Mouse (Mus musculus) splenic B cell, adult 2 months (primary cell): ENCODE measurements at regions not wholly inside any gene's neighbourhood (a gene's known extent, or its start where the extent isn't known, plus 50 kb on each side); places are given as distances from the start of the nearest gene placed in this dataset.

ENCODE experiments used
- DNase-seq: peaks from one replicate; pipeline ENCODE4 v3.0.0-alpha.2; 2011; ENCODE audit warnings: low read depth, low spot score
- H3K27me3 ChIP-seq: 2 replicates; pipeline ENCODE4 v1.6.1; 2012; ENCODE audit warnings: mild to moderate bottlenecking, low read length, moderate library complexity, mixed read lengths; ENCODE audit not compliant: control insufficient read depth, poor library complexity, insufficient read depth, severe bottlenecking
- H3K36me3 ChIP-seq: 2 replicates; pipeline ENCODE4 v1.6.1; 2012; ENCODE audit warnings: mild to moderate bottlenecking, low read length, moderate library complexity, mixed read lengths; ENCODE audit not compliant: control insufficient read depth, poor library complexity, insufficient read depth, severe bottlenecking

DNA sequence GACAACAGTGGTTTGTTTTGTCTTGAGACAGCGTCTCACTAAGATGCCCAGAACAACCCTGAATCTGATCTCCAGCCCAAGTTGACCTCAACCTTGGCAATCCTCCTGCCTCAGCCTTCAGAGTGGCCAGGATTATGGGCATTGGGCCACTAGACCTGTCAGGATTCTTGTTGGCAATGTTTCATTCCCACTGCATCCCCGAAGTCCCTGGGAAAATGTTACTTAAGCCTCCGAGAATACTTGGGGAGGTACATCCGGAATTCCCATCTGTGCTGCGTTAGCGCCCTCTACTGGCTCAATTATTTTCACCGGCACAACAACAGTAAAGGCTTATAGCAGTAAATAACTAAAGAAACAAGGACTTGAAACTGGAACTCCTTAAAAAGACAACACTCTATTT, 78.9 kb upstream of the Tmem260 start:
- no peaks in the 10 kb centered on the region for H3K27me3 ChIP-seq
- H3K36me3 ChIP-seq: no peaks in the 10 kb centered on the region
- peak; percentile 50 for DNase-seq

DNA sequence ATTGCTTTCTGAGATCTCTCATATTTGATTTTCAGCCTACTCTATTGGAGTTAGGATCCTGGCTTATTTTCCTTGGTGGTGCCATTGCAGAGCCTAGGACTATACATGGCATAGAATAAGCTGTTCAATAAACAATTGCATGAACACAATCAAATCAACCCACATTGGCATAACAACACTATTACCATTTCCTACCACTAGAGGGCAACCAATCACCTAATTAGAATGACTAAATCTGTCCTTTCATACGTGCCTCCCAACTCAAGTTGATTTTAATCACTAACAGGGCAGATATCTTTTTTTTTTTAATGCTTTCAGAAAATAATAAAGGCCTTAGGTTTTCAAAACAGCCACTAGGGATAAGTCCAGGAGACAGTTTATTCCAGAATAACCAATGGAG, 75.6 kb upstream of the Tmem260 start:
- H3K36me3 ChIP-seq: no peaks in the 10 kb centered on the region
- no peaks in the 10 kb centered on the region for H3K27me3 ChIP-seq
- DNase-seq: peak; percentile 66

DNA sequence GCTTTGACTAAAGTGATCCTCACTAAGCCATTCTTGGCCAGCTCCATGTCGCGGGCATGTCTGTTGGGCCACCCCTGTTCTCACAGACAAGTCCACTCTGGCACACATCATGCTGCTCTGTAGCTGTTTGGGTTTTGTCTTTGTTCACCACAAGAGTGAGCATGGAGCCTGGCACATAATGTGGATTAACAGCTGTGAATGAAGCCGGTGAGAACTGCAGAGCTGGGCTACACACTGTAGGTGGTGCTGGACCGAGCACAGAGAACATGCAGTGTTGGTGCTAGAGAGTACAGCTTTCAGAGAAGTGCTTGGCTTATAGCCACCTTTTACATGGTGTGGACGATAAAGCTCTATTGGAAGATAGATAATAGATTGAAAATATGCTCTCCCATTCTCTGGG, 74.2 kb upstream of the Tmem260 start:
- H3K36me3 ChIP-seq: no peaks in the 10 kb centered on the region
- H3K27me3 ChIP-seq: no peaks in the 10 kb centered on the region
- DNase-seq: no peak

DNA sequence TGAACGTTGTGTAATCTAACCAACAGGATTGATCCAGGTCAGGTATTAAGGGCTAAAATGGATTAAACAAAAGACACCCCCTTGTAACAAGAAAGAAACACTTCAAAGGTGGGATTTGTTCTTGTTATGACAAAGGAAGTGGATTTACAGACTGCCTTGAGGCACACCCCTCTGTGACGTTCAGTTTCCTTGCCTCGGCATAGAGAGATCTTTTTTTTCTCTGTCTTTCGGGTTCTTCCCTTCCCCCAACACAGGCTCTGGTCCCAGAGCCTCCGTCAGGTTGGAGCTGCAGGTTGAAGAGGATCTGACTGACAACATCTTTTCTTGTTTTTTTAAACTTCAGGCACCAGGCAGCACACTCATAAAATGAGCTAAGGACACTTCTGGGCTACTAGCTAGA, 69.8 kb upstream of the Tmem260 start:
- no peak for DNase-seq
- H3K27me3 ChIP-seq: no peaks in the 10 kb centered on the region
- no peaks in the 10 kb centered on the region for H3K36me3 ChIP-seq
